Mouse (Mus musculus): Measurements from ENCODE around the gene Plekha6. TPM values are rescaled to one million over a fixed set of nuclear protein-coding genes. Genes with fewer than 3 reads are reported as not detected.

Plekha6 gene
- polyA plus RNA-seq, 1 experiment from 2014 or later, result 27.4 TPM

GRCm38 (mm10) chr1:133270336-133270735, 106.3 kb downstream of the Plekha6 start:
- peaks cover 37% of the 10 kb centered on the region for H3K4me1 ChIP-seq (replicated peaks)

GRCm38 (mm10) chr1:133274163-133274562, 110.2 kb downstream of the Plekha6 start:
- Histone ChIP-seq H3K4me1 (replicated peaks) (peaks cover 35% of the 10 kb centered on the region), H3K27me3 (no peaks in the 10 kb centered on the region), H3K9ac (no peak overlapping the region), H3K27ac (replicated peaks) (no peak overlapping the region), H3K36me3 (peaks cover 78% of the 10 kb centered on the region), H3K4me3 (no peak overlapping the region), H3K9me3 (no peaks in the 10 kb centered on the region), H3K4me2 (no peak overlapping the region)
- ATAC-seq (ENCODE audit: low read depth), result no peak
- WGBS, result 91% methylated on average over 19 of the region's 19 CpGs

More at GRCm38 (mm10) chr1:133270336-133270735, 106.3 kb downstream of the Plekha6 start:
- peaks cover 84% of the 10 kb centered on the region for H3K36me3 ChIP-seq
- H3K4me2 ChIP-seq, result no peak overlapping the region
- no peaks in the 10 kb centered on the region for H3K9me3 ChIP-seq
- no peaks in the 10 kb centered on the region for H3K27me3 ChIP-seq
- no peak for ATAC-seq (ENCODE audit: low read depth)
- H3K4me3 ChIP-seq, result no peak overlapping the region
- H3K27ac ChIP-seq (replicated peaks), result no peak overlapping the region
- 68% methylated on average over 6 of the region's 6 CpGs for WGBS
- no peak overlapping the region for H3K9ac ChIP-seq

GRCm38 (mm10) chr1:133276983-133277382, 113.0 kb downstream of the Plekha6 start:
- Histone ChIP-seq H3K4me3 (no peak overlapping the region), H3K27ac (replicated peaks) (0 out of 2 replicates have a peak overlapping the region, but pooled peaks have one; percentile 23), H3K36me3 (peaks cover 75% of the 10 kb centered on the region), H3K27me3 (no peaks in the 10 kb centered on the region), H3K9ac (no peak overlapping the region), H3K9me3 (no peaks in the 10 kb centered on the region), H3K4me2 (no peak overlapping the region), H3K4me1 (replicated peaks) (peaks cover 38% of the 10 kb centered on the region)
- no peak for ATAC-seq (ENCODE audit: low read depth)
- 77% methylated on average over 5 of the region's 5 CpGs for WGBS

- H3K9me3 ChIP-seq, result no peaks in the 10 kb centered on the region
- peak; percentile 34; the same call in 1 of the 2 replicates for ATAC-seq (ENCODE audit: low read depth)
- 60% methylated on average over 6 of the region's 6 CpGs for WGBS
- H3K4me1 ChIP-seq (replicated peaks), result peaks cover 36% of the 10 kb centered on the region
- no peak overlapping the region for H3K4me2 ChIP-seq
- no peak overlapping the region for H3K4me3 ChIP-seq
- peak overlapping the region; percentile 62 for H3K27ac ChIP-seq (replicated peaks)
- no peaks in the 10 kb centered on the region for H3K27me3 ChIP-seq
- H3K36me3 ChIP-seq, result peaks cover 75% of the 10 kb centered on the region
- H3K9ac ChIP-seq, result no peak overlapping the region
These were observed 114.5 kb downstream of the Plekha6 start for GRCm38 (mm10) chr1:133278539-133278938.

- whole genome bisulfite sequencing, result 62% methylated on average over 15 of the region's 15 CpGs
- H3K36me3 ChIP-seq, result peaks cover 75% of the 10 kb centered on the region
- ATAC-seq (ENCODE audit: low read depth), result peak; percentile 29; the same call in 1 of the 2 replicates
These were observed 115.1 kb downstream of the Plekha6 start for GRCm38 (mm10) chr1:133278946-133279631.

GRCm38 (mm10) chr1:133279632-133280093, 115.7 kb downstream of the Plekha6 start:
- Histone ChIP-seq H3K9ac (no peak overlapping the region), H3K9me3 (no peaks in the 10 kb centered on the region), H3K4me3 (no peak overlapping the region), H3K36me3 (peaks cover 70% of the 10 kb centered on the region), H3K27ac (replicated peaks) (peak overlapping the region; percentile 62; the same call in 1 of the 2 replicates), H3K27me3 (no peaks in the 10 kb centered on the region), H3K4me2 (no peak overlapping the region), H3K4me1 (replicated peaks) (peaks cover 36% of the 10 kb centered on the region)
- ATAC-seq (ENCODE audit: low read depth), result no peak
- 79% methylated on average over 11 of the region's 11 CpGs for WGBS

More at GRCm38 (mm10) chr1:133278946-133279631, 115.1 kb downstream of the Plekha6 start:
- no peaks in the 10 kb centered on the region for H3K27me3 ChIP-seq
- H3K4me1 ChIP-seq (replicated peaks), result peaks cover 36% of the 10 kb centered on the region
- H3K27ac ChIP-seq (replicated peaks), result peak overlapping the region; percentile 62
- no peak overlapping the region for H3K4me2 ChIP-seq
- H3K4me3 ChIP-seq, result no peak overlapping the region
- no peak overlapping the region for H3K9ac ChIP-seq
- H3K9me3 ChIP-seq, result no peaks in the 10 kb centered on the region

- Histone ChIP-seq H3K27me3 (no peaks in the 10 kb centered on the region), H3K9ac (no peak overlapping the region), H3K36me3 (peaks cover 70% of the 10 kb centered on the region), H3K4me1 (replicated peaks) (peaks cover 36% of the 10 kb centered on the region), H3K4me3 (no peak overlapping the region), H3K4me2 (no peak overlapping the region), H3K27ac (replicated peaks) (no peak overlapping the region), H3K9me3 (no peaks in the 10 kb centered on the region)
- 100% methylated on average over 2 of the region's 2 CpGs for WGBS
- no peak for ATAC-seq (ENCODE audit: low read depth)
These were observed 116.5 kb downstream of the Plekha6 start for GRCm38 (mm10) chr1:133280537-133280936.

GRCm38 (mm10) chr1:133285907-133286306, 121.9 kb downstream of the Plekha6 start:
- Histone ChIP-seq H3K27ac (replicated peaks) (no peak overlapping the region), H3K27me3 (no peaks in the 10 kb centered on the region), H3K36me3 (peaks cover 87% of the 10 kb centered on the region), H3K4me1 (replicated peaks) (no peaks in the 10 kb centered on the region), H3K9me3 (no peaks in the 10 kb centered on the region), H3K4me3 (no peak overlapping the region), H3K4me2 (no peak overlapping the region), H3K9ac (no peak overlapping the region)
- no peak for ATAC-seq (ENCODE audit: low read depth)
- WGBS, result 79% methylated on average over 7 of the region's 7 CpGs

GRCm38 (mm10) chr1:133287051-133287450, 123.0 kb downstream of the Plekha6 start:
- 93% methylated on average over 4 of the region's 4 CpGs for WGBS
- no peak for ATAC-seq (ENCODE audit: low read depth)
- Histone ChIP-seq H3K27ac (replicated peaks) (no peak overlapping the region), H3K4me3 (no peak overlapping the region), H3K27me3 (no peaks in the 10 kb centered on the region), H3K4me1 (replicated peaks) (no peaks in the 10 kb centered on the region), H3K4me2 (no peak overlapping the region), H3K9ac (no peak overlapping the region), H3K36me3 (peaks cover 84% of the 10 kb centered on the region), H3K9me3 (no peaks in the 10 kb centered on the region)

- Histone ChIP-seq H3K27me3 (no peaks in the 10 kb centered on the region), H3K4me1 (replicated peaks) (no peaks in the 10 kb centered on the region), H3K9ac (no peak overlapping the region), H3K4me2 (no peak overlapping the region), H3K4me3 (no peak overlapping the region), H3K27ac (replicated peaks) (no peak overlapping the region), H3K9me3 (no peaks in the 10 kb centered on the region), H3K36me3 (peaks cover 84% of the 10 kb centered on the region)
- 94% methylated on average over 12 of the region's 12 CpGs for WGBS
- ATAC-seq (ENCODE audit: low read depth), result no peak
These were observed 123.9 kb downstream of the Plekha6 start for GRCm38 (mm10) chr1:133287880-133288279.

GRCm38 (mm10) chr1:133291888-133292287, 127.9 kb downstream of the Plekha6 start:
- Histone ChIP-seq H3K9ac (no peak overlapping the region), H3K36me3 (peaks cover 87% of the 10 kb centered on the region), H3K27me3 (no peaks in the 10 kb centered on the region), H3K4me3 (no peak overlapping the region), H3K4me1 (replicated peaks) (0 out of 2 replicates have a peak, but pooled peaks cover 9% of the 10 kb centered on the region), H3K4me2 (no peak overlapping the region), H3K9me3 (no peaks in the 10 kb centered on the region), H3K27ac (replicated peaks) (no peak overlapping the region)
- WGBS, result 94% methylated on average over 6 of the region's 6 CpGs
- ATAC-seq (ENCODE audit: low read depth), result no peak

- Histone ChIP-seq H3K27me3 (no peaks in the 10 kb centered on the region), H3K9ac (no peak overlapping the region), H3K4me2 (no peak overlapping the region), H3K9me3 (no peaks in the 10 kb centered on the region), H3K4me1 (replicated peaks) (peaks cover 9% of the 10 kb centered on the region; the same call in 1 of the 2 replicates), H3K27ac (replicated peaks) (no peak overlapping the region), H3K4me3 (no peak overlapping the region), H3K36me3 (peaks cover 83% of the 10 kb centered on the region)
- no peak for ATAC-seq (ENCODE audit: low read depth)
These were observed 128.6 kb downstream of the Plekha6 start for GRCm38 (mm10) chr1:133292608-133293007.

Data from neural tube, embryonic 13.5 days (tissue).